Mouse (Mus musculus) natural killer cell, adult 2 months (primary cell): ENCODE measurements around the gene Gm20388.
A peak's percentile ranks its signal among the peaks of the same experiment; 100 is the strongest.

Experiments used
- DNase-seq, 2 experiments: peaks; one replicate each; pipeline ENCODE4 v3.0.0; 2022; ENCODE audit warnings: low spot score in 2 of 2

Gm20388 gene

GRCm38 (mm10) chr8:122334791-122335490 lies 2424.3 kb downstream of the Gm20388 start:
- no peak for DNase-seq

GRCm38 (mm10) chr8:122335638-122336250 lies 2425.1 kb downstream of the Gm20388 start:
- no peak for DNase-seq

- DNase-seq = no peak
These were observed 2425.7 kb downstream of the Gm20388 start for GRCm38 (mm10) chr8:122336251-122336910.

GRCm38 (mm10) chr8:122338852-122339251 lies 2428.2 kb downstream of the Gm20388 start:
- no peak for DNase-seq

GRCm38 (mm10) chr8:122340761-122341160 lies 2430.1 kb downstream of the Gm20388 start:
- DNase-seq = no peak

GRCm38 (mm10) chr8:122341790-122342189 lies 2431.1 kb downstream of the Gm20388 start:
- DNase-seq = no peak

GRCm38 (mm10) chr8:122342362-122342761 lies 2431.7 kb downstream of the Gm20388 start:
- no peak for DNase-seq

- peak in 1 of 2 experiments; percentile 22 for DNase-seq
These were observed 2432.2 kb downstream of the Gm20388 start for GRCm38 (mm10) chr8:122342806-122343209.

GRCm38 (mm10) chr8:122343341-122343740 lies 2432.7 kb downstream of the Gm20388 start:
- no peak for DNase-seq

GRCm38 (mm10) chr8:122343758-122344157 lies 2433.1 kb downstream of the Gm20388 start:
- no peak for DNase-seq

GRCm38 (mm10) chr8:122344219-122344618 lies 2433.6 kb downstream of the Gm20388 start:
- no peak for DNase-seq

GRCm38 (mm10) chr8:122345181-122346095 lies 2434.8 kb downstream of the Gm20388 start:
- peak in 1 of 2 experiments; percentile 23 for DNase-seq

GRCm38 (mm10) chr8:122347811-122348552 lies 2437.3 kb downstream of the Gm20388 start:
- no peak for DNase-seq

GRCm38 (mm10) chr8:122349357-122350297 lies 2439.0 kb downstream of the Gm20388 start:
- DNase-seq = peak; percentile 70 to 86

GRCm38 (mm10) chr8:122350309-122351089 lies 2439.9 kb downstream of the Gm20388 start:
- DNase-seq = no peak

GRCm38 (mm10) chr8:122354157-122354556 lies 2443.5 kb downstream of the Gm20388 start:
- no peak for DNase-seq

GRCm38 (mm10) chr8:122355642-122356606 lies 2445.3 kb downstream of the Gm20388 start:
- no peak for DNase-seq

GRCm38 (mm10) chr8:122357202-122357601 lies 2446.6 kb downstream of the Gm20388 start:
- DNase-seq = no peak
